Mouse (Mus musculus) megakaryocyte, embryonic 14.5 days (primary cell): ENCODE results near the gene Rbm47.

Experiments used
- FLI1 ChIP-seq: IDR thresholded peaks from 2 replicates; pipeline ENCODE4 v1.6.1; 2012; ENCODE audit warnings: low read length, inconsistent platforms, mixed read lengths
- GATA1 ChIP-seq: IDR thresholded peaks from 3 replicates; pipeline ENCODE4 v1.6.1; 2012; ENCODE audit warnings: mixed read lengths, low read length, inconsistent platforms, borderline replicate concordance

DNA sequence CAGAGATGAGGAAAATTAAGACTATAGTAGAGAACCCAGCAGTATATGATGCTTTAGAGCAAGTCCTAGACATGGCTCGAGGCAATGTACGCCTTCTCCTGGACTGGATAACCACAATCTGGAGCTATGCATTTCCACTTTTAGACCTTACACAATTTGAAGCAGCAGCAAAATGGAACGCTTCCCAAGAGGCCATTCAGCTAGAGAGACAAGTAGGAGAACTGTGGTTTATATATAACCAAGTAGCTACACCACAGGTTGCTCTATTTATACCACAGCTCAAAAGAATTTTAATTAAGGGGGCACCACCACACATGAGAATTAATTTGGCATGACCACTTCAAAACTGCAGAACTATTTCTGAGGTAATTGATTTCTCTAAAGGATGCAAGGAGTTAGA is 9.2 kb upstream of the Rbm47 start:
- TF ChIP-seq GATA1 (no peak), FLI1 (no peak)
